Mouse (Mus musculus): ENCODE measurements around the gene Gm49333. TPM values are rescaled to one million over a fixed set of nuclear protein-coding genes. Genes with fewer than 3 reads are reported as not detected.

Gene Gm49333
- 0.70 TPM in 1 of 2 replicates, not detected in the other for polyA plus RNA-seq (2014; fragmentation: Nextera tagmentation; extraction: Ambion mirVana)

GRCm38 (mm10) chr16:20611357-20612227 lies at the start of gene Gm49333, which contains the start of the genes Eef1akmt4 and Alg3:
Gene Gm49333, plus strand, starts transcription at chr16:20611610.
Gene Eef1akmt4, plus strand, starts transcription at chr16:20611593.
Gene Alg3, minus strand, starts transcription at chr16:20611735.
- peak within 1 kb of the TSS; percentile 84 for H3K4me3 ChIP-seq (ENCODE audit: low read depth, low read length)
- WGBS: 2% methylated on average over 40 of the region's 41 CpGs
- peaks cover 13% of the 10 kb centered on the region for H3K36me3 ChIP-seq (ENCODE audit: control insufficient read depth, insufficient read depth, low read length)
- no peaks in the 10 kb centered on the region for H3K27me3 ChIP-seq (replicated peaks; ENCODE audit: control insufficient read depth, insufficient read depth, low read length)
- DNase-seq (ENCODE audit: low spot score) (peak; percentile 97), ATAC-seq (ENCODE audit: low read depth) (peak; percentile 97)
- H3K4me1 ChIP-seq (ENCODE audit: control insufficient read depth, insufficient read depth, low read length): peaks cover 11% of the 10 kb centered on the region
- peak within 1 kb of the TSS; percentile 56 for H3K27ac ChIP-seq (replicated peaks; ENCODE audit: low read depth, low read length)
- H3K9ac ChIP-seq (ENCODE audit: low read depth, low read length): peak within 1 kb of the TSS; percentile 83
- H3K9me3 ChIP-seq (ENCODE audit: control insufficient read depth, low read length): no peaks in the 10 kb centered on the region
- peak within 1 kb of the TSS; percentile 84 for H3K4me2 ChIP-seq (ENCODE audit: low read depth, low read length)

- no peak overlapping the region for H3K4me2 ChIP-seq (ENCODE audit: low read depth, low read length)
- ATAC-seq (ENCODE audit: low read depth) (no peak), DNase-seq (ENCODE audit: low spot score) (no peak)
- no peaks in the 10 kb centered on the region for H3K4me1 ChIP-seq (ENCODE audit: control insufficient read depth, insufficient read depth, low read length)
- WGBS: 72% methylated on average over 1 of the region's 1 CpGs
- H3K9me3 ChIP-seq (ENCODE audit: control insufficient read depth, low read length): no peaks in the 10 kb centered on the region
- no peak overlapping the region for H3K9ac ChIP-seq (ENCODE audit: low read depth, low read length)
- H3K4me3 ChIP-seq (ENCODE audit: low read depth, low read length): no peak overlapping the region
- peaks cover 27% of the 10 kb centered on the region for H3K36me3 ChIP-seq (ENCODE audit: control insufficient read depth, insufficient read depth, low read length)
- H3K27me3 ChIP-seq (replicated peaks; ENCODE audit: control insufficient read depth, insufficient read depth, low read length): no peaks in the 10 kb centered on the region
- no peak overlapping the region for H3K27ac ChIP-seq (replicated peaks; ENCODE audit: low read depth, low read length)
These were observed 46.3 kb upstream of the Gm49333 start for GRCm38 (mm10) chr16:20565075-20565474.

GRCm38 (mm10) chr16:20589366-20589938 lies 22.0 kb upstream of the Gm49333 start, which contains the start of gene Vwa5b2:
Gene Vwa5b2, plus strand, starts transcription at chr16:20589471.
- Histone ChIP-seq H3K9ac (ENCODE audit: low read depth, low read length) (peak within 1 kb of the TSS; percentile 56), H3K27ac (replicated peaks; ENCODE audit: low read depth, low read length) (no peak within 1 kb of the TSS), H3K36me3 (ENCODE audit: control insufficient read depth, insufficient read depth, low read length) (no peaks in the 10 kb centered on the region), H3K4me2 (ENCODE audit: low read depth, low read length) (peak within 1 kb of the TSS; percentile 79), H3K9me3 (ENCODE audit: control insufficient read depth, low read length) (no peaks in the 10 kb centered on the region), H3K4me3 (ENCODE audit: low read depth, low read length) (peak within 1 kb of the TSS; percentile 54), H3K4me1 (ENCODE audit: control insufficient read depth, insufficient read depth, low read length) (no peaks in the 10 kb centered on the region), H3K27me3 (replicated peaks; ENCODE audit: control insufficient read depth, insufficient read depth, low read length) (peaks cover 62% of the 10 kb centered on the region)
- peak; percentile 25 for DNase-seq (ENCODE audit: low spot score)
- peak; percentile 63 for ATAC-seq (ENCODE audit: low read depth)
- WGBS: under 1% methylated on average over 22 of the region's 24 CpGs

GRCm38 (mm10) chr16:20589939-20590679 lies 21.3 kb upstream of the Gm49333 start:
- Histone ChIP-seq H3K27ac (replicated peaks; ENCODE audit: low read depth, low read length) (no peak overlapping the region), H3K36me3 (ENCODE audit: control insufficient read depth, insufficient read depth, low read length) (no peaks in the 10 kb centered on the region), H3K9ac (ENCODE audit: low read depth, low read length) (peak overlapping the region; percentile 56), H3K27me3 (replicated peaks; ENCODE audit: control insufficient read depth, insufficient read depth, low read length) (peaks cover 63% of the 10 kb centered on the region), H3K4me3 (ENCODE audit: low read depth, low read length) (peak overlapping the region; percentile 54), H3K4me2 (ENCODE audit: low read depth, low read length) (peak overlapping the region; percentile 79), H3K9me3 (ENCODE audit: control insufficient read depth, low read length) (no peaks in the 10 kb centered on the region), H3K4me1 (ENCODE audit: control insufficient read depth, insufficient read depth, low read length) (no peaks in the 10 kb centered on the region)
- WGBS: under 1% methylated on average over 20 of the region's 39 CpGs
- DNase-seq (ENCODE audit: low spot score) (peak; percentile 62), ATAC-seq (ENCODE audit: low read depth) (peak; percentile 87)

GRCm38 (mm10) chr16:20590680-20591038 lies 20.8 kb upstream of the Gm49333 start:
- H3K27me3 ChIP-seq (replicated peaks; ENCODE audit: control insufficient read depth, insufficient read depth, low read length): peaks cover 63% of the 10 kb centered on the region

GRCm38 (mm10) chr16:20591076-20591705 lies 20.2 kb upstream of the Gm49333 start:
- no peak; the same call in 1 of the 2 replicates for ATAC-seq (ENCODE audit: low read depth)
- peaks cover 63% of the 10 kb centered on the region for H3K27me3 ChIP-seq (replicated peaks; ENCODE audit: control insufficient read depth, insufficient read depth, low read length)
- H3K9ac ChIP-seq (ENCODE audit: low read depth, low read length): no peak overlapping the region

More at GRCm38 (mm10) chr16:20590680-20591038, 20.8 kb upstream of the Gm49333 start:
- no peak overlapping the region for H3K27ac ChIP-seq (replicated peaks; ENCODE audit: low read depth, low read length)
- peak overlapping the region; percentile 54 for H3K4me3 ChIP-seq (ENCODE audit: low read depth, low read length)
- no peak overlapping the region for H3K9ac ChIP-seq (ENCODE audit: low read depth, low read length)
- 2% methylated on average over 16 of the region's 17 CpGs for WGBS
- H3K9me3 ChIP-seq (ENCODE audit: control insufficient read depth, low read length): no peaks in the 10 kb centered on the region
- ATAC-seq (ENCODE audit: low read depth) (peak; percentile 16; the same call in 1 of the 2 replicates), DNase-seq (ENCODE audit: low spot score) (no peak)
- no peaks in the 10 kb centered on the region for H3K4me1 ChIP-seq (ENCODE audit: control insufficient read depth, insufficient read depth, low read length)
- peak overlapping the region; percentile 79 for H3K4me2 ChIP-seq (ENCODE audit: low read depth, low read length)
- no peaks in the 10 kb centered on the region for H3K36me3 ChIP-seq (ENCODE audit: control insufficient read depth, insufficient read depth, low read length)

GRCm38 (mm10) chr16:20595060-20595673 lies 16.2 kb upstream of the Gm49333 start:
- peaks cover 39% of the 10 kb centered on the region for H3K27me3 ChIP-seq (replicated peaks; ENCODE audit: control insufficient read depth, insufficient read depth, low read length)
- DNase-seq (ENCODE audit: low spot score) (no peak), ATAC-seq (ENCODE audit: low read depth) (no peak)
- no peak overlapping the region for H3K4me3 ChIP-seq (ENCODE audit: low read depth, low read length)
- H3K4me2 ChIP-seq (ENCODE audit: low read depth, low read length): no peak overlapping the region
- no peaks in the 10 kb centered on the region for H3K4me1 ChIP-seq (ENCODE audit: control insufficient read depth, insufficient read depth, low read length)
- H3K27ac ChIP-seq (replicated peaks; ENCODE audit: low read depth, low read length): no peak overlapping the region
- H3K36me3 ChIP-seq (ENCODE audit: control insufficient read depth, insufficient read depth, low read length): no peaks in the 10 kb centered on the region
- 73% methylated on average over 7 of the region's 7 CpGs for WGBS
- no peaks in the 10 kb centered on the region for H3K9me3 ChIP-seq (ENCODE audit: control insufficient read depth, low read length)
- no peak overlapping the region for H3K9ac ChIP-seq (ENCODE audit: low read depth, low read length)

More at GRCm38 (mm10) chr16:20591076-20591705, 20.2 kb upstream of the Gm49333 start:
- peak overlapping the region; percentile 79 for H3K4me2 ChIP-seq (ENCODE audit: low read depth, low read length)
- no peak overlapping the region for H3K27ac ChIP-seq (replicated peaks; ENCODE audit: low read depth, low read length)
- DNase-seq (ENCODE audit: low spot score): no peak
- peak overlapping the region; percentile 54 for H3K4me3 ChIP-seq (ENCODE audit: low read depth, low read length)
- no peaks in the 10 kb centered on the region for H3K36me3 ChIP-seq (ENCODE audit: control insufficient read depth, insufficient read depth, low read length)
- no peaks in the 10 kb centered on the region for H3K9me3 ChIP-seq (ENCODE audit: control insufficient read depth, low read length)
- 5% methylated on average over 27 of the region's 48 CpGs for WGBS
- H3K4me1 ChIP-seq (ENCODE audit: control insufficient read depth, insufficient read depth, low read length): no peaks in the 10 kb centered on the region

Measured in embryonic facial prominence, embryonic 14.5 days (tissue).